Mouse (Mus musculus) midbrain, postnatal 0 days (tissue): ENCODE results near the gene Zfp110. TPM values are rescaled to one million over a fixed set of nuclear protein-coding genes. Genes with fewer than 3 reads are reported as not detected.

Experiments used
- ATAC-seq: fragments of 200-750 bp; cut with Nextera tagmentation; 2 replicates; pipeline ENCODE4 v1.8.0; 2017; ENCODE audit warnings: moderate number of reproducible peaks, mild to moderate bottlenecking, moderate TSS enrichment, moderate library complexity; ENCODE audit not compliant: low FRiP score
- DNase-seq: peaks from one replicate; pipeline ENCODE4 v3.0.0-alpha.2; 2015; ENCODE audit warnings: low spot score
- H3K27ac ChIP-seq: fragments of 300-500 bp; sonication (generic); 2 replicates; pipeline ENCODE4 v1.5.1; 2014; ENCODE audit warnings: low read depth, mild to moderate bottlenecking, low read length, mixed read lengths
- H3K27me3 ChIP-seq: fragments of 300-500 bp; sonication (generic); 2 replicates; pipeline ENCODE4 v1.6.1; 2014; ENCODE audit warnings: low read length, control low read depth, mixed read lengths; ENCODE audit not compliant: insufficient read depth
- H3K36me3 ChIP-seq: fragments of 300-500 bp; sonication (generic); 2 replicates; pipeline ENCODE4 v1.6.1; 2014; ENCODE audit warnings: low read length, control low read depth, mixed read lengths; ENCODE audit not compliant: insufficient read depth
- H3K4me1 ChIP-seq: fragments of 300-500 bp; sonication (generic); 2 replicates; pipeline ENCODE4 v1.6.1; 2014; ENCODE audit warnings: mild to moderate bottlenecking, control low read depth, antibody characterized with exemption, low read length, mixed read lengths; ENCODE audit not compliant: insufficient read depth
- H3K4me2 ChIP-seq: fragments of 300-500 bp; sonication (generic); 2 replicates; pipeline ENCODE4 v1.6.1; 2014; ENCODE audit warnings: low read depth, mild to moderate bottlenecking, low read length, mixed read lengths; ENCODE audit not compliant: poor library complexity, severe bottlenecking
- H3K4me3 ChIP-seq: fragments of 300-500 bp; sonication (generic); 2 replicates; pipeline ENCODE4 v1.5.1; 2014; ENCODE audit warnings: low read depth, mild to moderate bottlenecking, low read length, moderate library complexity
- H3K9ac ChIP-seq: fragments of 300-500 bp; sonication (generic); replicated peaks from 2 replicates; pipeline ENCODE4 v1.6.1; 2014; ENCODE audit warnings: mild to moderate bottlenecking, low read length, moderate library complexity, mixed read lengths; ENCODE audit not compliant: poor library complexity, severe bottlenecking
- H3K9me3 ChIP-seq: fragments of 300-500 bp; sonication (generic); 2 replicates; pipeline ENCODE4 v1.6.1; 2016; ENCODE audit warnings: low read length, control low read depth
- CTCF ChIP-seq: IDR thresholded peaks from 2 replicates; pipeline ENCODE4 v1.5.1; 2016; ENCODE audit warnings: antibody characterized with exemption, mild to moderate bottlenecking
- WGBS: fragments of 180-500 bp; shearing (Covaris S2); extraction: QIAGEN DNeasy Blood & Tissue Kit; methylation state at CpG from one replicate; pipeline ENCODE4 v1.1.7; 2014; 5-methylcytosine and 5-hydroxymethylcytosine counted together
- polyA plus RNA-seq: library from polyadenylated mRNA; unstranded; fragments of >200 nt; fragmentation: Nextera tagmentation; extraction: Ambion mirVana; gene quantifications from 2 replicates; pipeline ENCODE4 v1.2.1, GENCODE M21; 2015
- total RNA-seq: library from RNA; depleted of rRNA; stranded (reverse); fragments of >200 nt; gene quantifications from 2 replicates; pipeline ENCODE4 v1.2.3, GENCODE M21; 2014

The Zfp110 gene
- total and polyA plus RNA-seq, 2 experiments from 2014 or later: 11.8 to 19.4 TPM

DNA sequence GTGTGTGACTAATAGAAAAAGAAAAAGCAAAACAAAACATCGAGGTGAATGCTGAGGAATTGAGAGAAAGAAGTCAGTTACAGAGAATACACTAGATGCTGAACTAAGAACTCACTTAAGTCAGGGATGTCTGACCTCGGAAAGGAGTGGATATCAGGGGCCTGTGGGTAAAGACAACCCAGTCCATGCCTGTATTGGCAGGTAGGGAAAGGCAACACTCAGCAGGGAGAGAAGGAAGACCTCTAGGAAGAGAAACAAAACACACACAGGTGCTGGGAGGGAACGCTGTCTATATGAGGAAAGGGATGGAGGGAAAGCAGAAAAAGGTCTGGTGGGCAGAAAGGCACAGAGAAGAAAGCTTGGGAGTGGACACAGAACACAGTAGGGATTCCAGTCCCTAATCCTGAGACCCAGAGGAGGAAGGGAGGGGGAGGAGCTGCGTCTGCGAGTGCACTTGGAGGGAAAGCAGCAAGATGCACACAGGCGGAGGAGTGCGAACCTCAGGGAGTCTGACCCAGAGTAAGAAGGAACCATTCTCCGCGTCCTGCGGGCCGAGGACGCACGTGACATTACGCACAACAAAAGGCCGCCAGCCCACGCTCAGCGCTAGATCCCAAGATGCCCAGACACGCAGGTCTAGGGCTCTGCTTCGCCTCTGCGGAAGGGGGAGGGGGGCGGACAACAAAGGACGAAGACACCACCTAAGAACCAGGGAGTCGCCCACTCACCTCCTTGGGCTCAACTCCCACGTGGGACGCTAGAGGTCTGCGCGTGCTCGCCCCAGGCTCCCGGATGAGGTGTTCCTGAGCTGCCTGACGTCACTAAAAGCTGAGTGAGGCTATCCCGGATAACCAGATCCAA, 31.5 kb upstream of the Zfp110 start, which contains the start of gene Zscan18:
TSS of gene Zscan18 (minus strand) at position 770 of the 861 bp plus-strand sequence.
- Histone ChIP-seq H3K27me3 (no peaks in the 10 kb centered on the region), H3K4me2 (peak within 1 kb of the TSS; percentile 83), H3K4me1 (no peaks in the 10 kb centered on the region; the same call in 1 of the 2 replicates), H3K36me3 (peaks cover 12% of the 10 kb centered on the region), H3K27ac (peak within 1 kb of the TSS; percentile 88), H3K9ac (peak within 1 kb of the TSS; percentile 72), H3K4me3 (peak within 1 kb of the TSS; percentile 48), H3K9me3 (no peaks in the 10 kb centered on the region)
- ATAC-seq: peak; percentile 99
- 4% methylated on average over 29 of the region's 31 CpGs for WGBS
- DNase-seq: peak; percentile 94
- TF ChIP-seq CTCF: no peak

DNA sequence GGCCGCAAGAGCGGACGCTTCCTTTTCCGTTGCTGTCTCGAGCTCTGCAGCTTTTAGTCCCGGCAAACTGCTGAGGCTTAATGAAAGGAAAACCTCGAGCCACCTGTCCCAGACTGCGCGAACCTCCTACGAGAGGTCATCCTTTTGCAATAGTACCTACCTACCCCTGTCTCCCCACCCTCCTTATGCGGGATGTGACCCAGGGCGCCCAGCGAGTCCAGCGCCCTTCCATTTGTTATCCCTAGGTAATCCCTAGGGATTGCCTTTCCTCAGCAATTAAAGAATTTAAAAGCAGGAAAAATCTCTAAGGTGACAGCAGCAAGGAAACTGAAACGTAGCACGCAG, 30.9 kb upstream of the Zfp110 start:
- Histone ChIP-seq H3K36me3 (peaks cover 18% of the 10 kb centered on the region), H3K9ac (peak overlapping the region; percentile 72), H3K27me3 (no peaks in the 10 kb centered on the region), H3K4me1 (no peaks in the 10 kb centered on the region; the same call in 1 of the 2 replicates), H3K4me2 (peak overlapping the region; percentile 83), H3K4me3 (peak overlapping the region; percentile 48), H3K9me3 (peaks cover 5% of the 10 kb centered on the region; the same call in 1 of the 2 replicates), H3K27ac (peak overlapping the region; percentile 88)
- ATAC-seq: peak; percentile 83; the same call in 1 of the 2 replicates
- TF ChIP-seq CTCF: no peak
- peak; percentile 8 for DNase-seq
- WGBS: 0% methylated on average over 16 of the region's 16 CpGs

DNA sequence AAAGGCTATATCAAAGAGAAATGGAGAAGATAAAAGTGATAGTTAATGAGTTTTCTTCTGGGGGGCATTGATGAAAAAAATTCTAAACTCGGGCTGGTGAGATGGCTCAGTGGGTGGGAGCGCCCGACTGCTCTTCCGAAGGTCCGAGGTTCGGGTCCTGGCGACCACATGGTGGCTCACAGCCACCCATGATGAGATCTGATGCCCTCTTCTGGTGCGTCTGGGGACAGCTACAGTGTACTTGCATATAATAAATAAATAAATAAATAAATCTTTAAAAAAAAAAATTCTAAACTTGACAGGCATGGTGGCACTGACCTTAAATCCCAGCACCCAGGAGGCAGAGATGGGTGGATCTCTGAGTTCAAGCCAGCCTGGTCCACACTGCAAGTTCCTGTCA, 19.0 kb upstream of the Zfp110 start:
- no peak overlapping the region for H3K27ac ChIP-seq
- H3K4me3 ChIP-seq: no peak overlapping the region
- no peak for TF ChIP-seq CTCF
- no peaks in the 10 kb centered on the region for H3K27me3 ChIP-seq
- DNase-seq (no peak), ATAC-seq (no peak)
- H3K36me3 ChIP-seq: peaks cover 9% of the 10 kb centered on the region
- H3K9me3 ChIP-seq: peaks cover 21% of the 10 kb centered on the region
- H3K9ac ChIP-seq: no peak overlapping the region
- peaks cover 6% of the 10 kb centered on the region; the same call in 1 of the 2 replicates for H3K4me1 ChIP-seq
- WGBS: 98% methylated on average over 8 of the region's 8 CpGs
- no peak overlapping the region for H3K4me2 ChIP-seq

DNA sequence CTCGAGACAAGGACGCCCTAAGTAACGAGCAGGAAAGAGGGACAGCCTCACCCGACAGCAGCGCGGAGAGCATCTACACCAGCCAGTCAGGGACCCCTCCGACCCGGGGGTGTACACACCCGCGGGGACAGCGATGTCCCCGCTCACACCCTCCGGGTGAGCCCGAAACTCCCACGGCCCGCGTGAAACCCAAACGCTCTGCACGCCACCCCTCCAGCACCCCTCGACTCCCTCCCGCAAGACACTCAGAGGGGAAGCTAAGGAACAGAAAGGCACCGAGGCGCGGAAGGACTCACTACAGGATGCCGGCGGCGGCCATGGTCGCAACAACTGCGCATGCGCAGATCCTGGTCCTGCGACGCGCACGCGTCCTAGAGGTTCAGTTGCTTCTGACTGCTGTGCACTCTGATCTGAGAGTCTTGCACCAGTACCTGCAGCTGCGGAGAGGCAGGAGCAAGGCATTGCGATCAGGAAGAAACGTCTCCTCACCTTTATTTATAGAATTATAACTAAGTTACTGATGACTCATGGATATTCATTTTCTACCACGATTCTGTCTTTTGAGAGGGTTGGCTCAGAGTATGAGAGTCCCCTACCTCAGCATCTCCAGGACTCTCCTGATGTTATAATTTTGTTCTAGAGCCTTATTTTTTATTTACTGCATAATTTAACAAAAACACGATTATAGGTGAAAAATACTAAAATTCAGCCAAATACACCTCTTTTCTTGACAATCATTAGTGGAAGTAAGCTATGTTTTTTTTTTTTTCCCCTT, 15.9 kb upstream of the Zfp110 start, which contains the start of gene Zfp329:
TSS of gene Zfp329 (minus strand) at position 338 of the 775 bp plus-strand sequence.
- no peak for TF ChIP-seq CTCF
- H3K9me3 ChIP-seq: peaks cover 12% of the 10 kb centered on the region; the same call in 1 of the 2 replicates
- H3K27me3 ChIP-seq: no peaks in the 10 kb centered on the region
- ATAC-seq (peak; percentile 96), DNase-seq (peak; percentile 96)
- peak within 1 kb of the TSS; percentile 98 for H3K9ac ChIP-seq
- peak within 1 kb of the TSS; percentile 84 for H3K4me3 ChIP-seq
- H3K4me1 ChIP-seq: peaks cover 6% of the 10 kb centered on the region; the same call in 1 of the 2 replicates
- no peaks in the 10 kb centered on the region for H3K36me3 ChIP-seq
- under 1% methylated on average over 40 of the region's 40 CpGs for WGBS
- peak within 1 kb of the TSS; percentile 94 for H3K27ac ChIP-seq
- peak within 1 kb of the TSS; percentile 67 for H3K4me2 ChIP-seq

DNA sequence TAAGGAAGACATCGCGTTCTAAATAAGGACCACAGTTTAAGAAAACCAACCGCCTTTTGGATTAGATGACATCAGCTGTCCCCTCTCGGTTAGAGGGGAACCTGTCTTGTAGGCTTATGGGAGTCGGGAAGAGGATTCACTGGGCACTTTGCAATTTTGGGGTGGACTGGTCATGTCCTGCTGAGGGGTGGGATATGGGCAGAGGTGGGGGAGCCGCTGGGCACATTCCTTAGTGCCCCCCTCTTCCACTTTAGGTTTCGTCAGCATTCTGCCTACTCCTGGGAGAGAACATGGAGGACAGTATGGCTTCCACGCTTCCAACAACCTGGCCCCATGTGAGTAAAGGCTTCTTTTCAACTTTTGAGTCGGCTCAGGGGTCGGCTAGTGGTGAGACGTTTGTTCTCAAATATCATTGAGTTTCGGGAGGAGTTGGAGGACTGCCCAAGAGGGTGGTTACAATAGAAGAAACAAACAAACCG, 671 bp downstream of the Zfp110 start:
- H3K9me3 ChIP-seq: peaks cover 17% of the 10 kb centered on the region
- peak overlapping the region; percentile 62 for H3K4me3 ChIP-seq
- no peaks in the 10 kb centered on the region for H3K4me1 ChIP-seq
- WGBS: 42% methylated on average over 13 of the region's 13 CpGs
- no peak for TF ChIP-seq CTCF
- H3K27ac ChIP-seq: peak overlapping the region; percentile 57; the same call in 1 of the 2 replicates
- ATAC-seq: peak; percentile 57
- peaks cover 9% of the 10 kb centered on the region; the same call in 1 of the 2 replicates for H3K36me3 ChIP-seq
- no peaks in the 10 kb centered on the region for H3K27me3 ChIP-seq
- peak overlapping the region; percentile 70 for H3K9ac ChIP-seq
- H3K4me2 ChIP-seq: peak overlapping the region; percentile 57
- no peak for DNase-seq
